Mouse (Mus musculus): ENCODE results near the gene Ift172. TPM values are rescaled to one million over a fixed set of nuclear protein-coding genes. Genes with fewer than 3 reads are reported as not detected.

Gene Ift172
- polyA plus RNA-seq, 1 experiment from 2014 or later, result 44.8 TPM

DNA sequence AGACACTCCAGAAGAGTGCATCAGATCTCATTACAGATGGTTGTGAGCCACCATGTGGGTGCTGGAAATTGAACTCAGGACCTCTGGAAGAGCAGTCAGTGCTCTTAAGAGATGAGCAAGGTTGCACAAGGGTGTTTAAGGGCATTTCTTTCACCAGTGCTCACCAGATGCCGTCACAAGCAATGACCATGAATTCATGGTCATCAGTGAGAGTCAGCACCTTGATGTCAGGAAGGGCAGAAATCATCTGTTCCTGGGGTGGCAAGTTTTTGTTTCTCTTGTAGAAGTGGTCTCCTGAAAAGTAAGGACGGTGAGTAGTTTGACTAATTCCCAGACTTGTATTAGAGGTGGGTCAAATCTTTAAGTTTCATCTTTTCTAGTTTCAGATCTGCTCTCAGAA, 87.0 kb downstream of the Ift172 start:
- peaks cover 75% of the 10 kb centered on the region for H3K36me3 ChIP-seq
- H3K9me3 ChIP-seq, result peaks cover 6% of the 10 kb centered on the region
- peaks cover 26% of the 10 kb centered on the region for H3K4me1 ChIP-seq
- no peak overlapping the region for H3K4me2 ChIP-seq
- ATAC-seq (ENCODE audit: insufficient number of reproducible peaks, insufficient read depth, low FRiP score, low TSS enrichment, low read depth), result no peak
- no peaks in the 10 kb centered on the region for H3K27me3 ChIP-seq
- WGBS, result 93% methylated on average over 2 of the region's 2 CpGs
- no peak overlapping the region for H3K4me3 ChIP-seq
- no peak overlapping the region for H3K27ac ChIP-seq
- H3K9ac ChIP-seq, result no peak overlapping the region

Other genes starting within 250 kb of the Ift172 start
- 123 and 138 TPM in 2 replicates for gene Atraid, start 242.8 kb downstream of the Ift172 start, polyA plus RNA-seq (2015; fragmentation: Nextera tagmentation; extraction: Ambion mirVana)
- gene Slc5a6, start 242.2 kb downstream of the Ift172 start, polyA plus RNA-seq (2015; fragmentation: Nextera tagmentation; extraction: Ambion mirVana), result 10.2 and 11.8 TPM in 2 replicates
- gene Cad, start 236.3 kb downstream of the Ift172 start, polyA plus RNA-seq (2015; fragmentation: Nextera tagmentation; extraction: Ambion mirVana), result 27.9 and 30.2 TPM in 2 replicates
- gene Dnajc5g, start 184.8 kb downstream of the Ift172 start, polyA plus RNA-seq (2015; fragmentation: Nextera tagmentation; extraction: Ambion mirVana), result not detected in 2 replicates
- gene Slc30a3, start 182.9 kb downstream of the Ift172 start, polyA plus RNA-seq (2015; fragmentation: Nextera tagmentation; extraction: Ambion mirVana), result 0.73 TPM in 1 of 2 replicates, not detected in the other
- gene Trim54, start 174.4 kb downstream of the Ift172 start, polyA plus RNA-seq (2015; fragmentation: Nextera tagmentation; extraction: Ambion mirVana), result 0.37 and 0.62 TPM in 2 replicates
- gene Ucn, start 152.3 kb downstream of the Ift172 start, polyA plus RNA-seq (2015; fragmentation: Nextera tagmentation; extraction: Ambion mirVana), result not detected in 2 replicates
- gene Mpv17, start 136.9 kb downstream of the Ift172 start, polyA plus RNA-seq (2015; fragmentation: Nextera tagmentation; extraction: Ambion mirVana), result 69.4 and 70.2 TPM in 2 replicates
- 0.41 and 2.6 TPM in 2 replicates for gene Gm29609, start 111.2 kb downstream of the Ift172 start, polyA plus RNA-seq (2015; fragmentation: Nextera tagmentation; extraction: Ambion mirVana)
- 81.9 and 87.5 TPM in 2 replicates for gene Gtf3c2, start 111.0 kb downstream of the Ift172 start, polyA plus RNA-seq (2015; fragmentation: Nextera tagmentation; extraction: Ambion mirVana)
- gene Snx17, start 97.9 kb downstream of the Ift172 start, polyA plus RNA-seq (2015; fragmentation: Nextera tagmentation; extraction: Ambion mirVana), result 134 and 155 TPM in 2 replicates
- gene Eif2b4, start 97.7 kb downstream of the Ift172 start, polyA plus RNA-seq (2015; fragmentation: Nextera tagmentation; extraction: Ambion mirVana), result 61.8 and 71.2 TPM in 2 replicates
- gene Zfp513, start 88.8 kb downstream of the Ift172 start, polyA plus RNA-seq (2015; fragmentation: Nextera tagmentation; extraction: Ambion mirVana), result 11.2 and 14.8 TPM in 2 replicates
- gene Ppm1g, start 70.4 kb downstream of the Ift172 start, polyA plus RNA-seq (2015; fragmentation: Nextera tagmentation; extraction: Ambion mirVana), result 130 and 139 TPM in 2 replicates
- 159 and 161 TPM in 2 replicates for gene Nrbp1, start 50.3 kb downstream of the Ift172 start, polyA plus RNA-seq (2015; fragmentation: Nextera tagmentation; extraction: Ambion mirVana)
- 0.54 TPM in 1 of 2 replicates, not detected in the other for gene Gm9970, start 49.9 kb downstream of the Ift172 start, polyA plus RNA-seq (2015; fragmentation: Nextera tagmentation; extraction: Ambion mirVana)
- 15.4 and 16.2 TPM in 2 replicates for gene Krtcap3, start 39.4 kb downstream of the Ift172 start, polyA plus RNA-seq (2015; fragmentation: Nextera tagmentation; extraction: Ambion mirVana)
- gene Fndc4, start 5.0 kb upstream of the Ift172 start, polyA plus RNA-seq (2015; fragmentation: Nextera tagmentation; extraction: Ambion mirVana), result 80.5 and 89.0 TPM in 2 replicates
- 0.79 and 1.0 TPM in 2 replicates for gene Gckr, start 6.3 kb upstream of the Ift172 start, polyA plus RNA-seq (2015; fragmentation: Nextera tagmentation; extraction: Ambion mirVana)
- gene Zfp512, start 161.3 kb upstream of the Ift172 start, polyA plus RNA-seq (2015; fragmentation: Nextera tagmentation; extraction: Ambion mirVana), result 68.7 and 82.2 TPM in 2 replicates
- not detected in 2 replicates for gene 4930548H24Rik, start 194.6 kb upstream of the Ift172 start, polyA plus RNA-seq (2015; fragmentation: Nextera tagmentation; extraction: Ambion mirVana)
- 70.6 and 75.4 TPM in 2 replicates for gene Gpn1, start 203.6 kb upstream of the Ift172 start, polyA plus RNA-seq (2015; fragmentation: Nextera tagmentation; extraction: Ambion mirVana)
- 36.3 and 37.4 TPM in 2 replicates for gene Slc4a1ap, start 235.9 kb upstream of the Ift172 start, polyA plus RNA-seq (2015; fragmentation: Nextera tagmentation; extraction: Ambion mirVana)
- 29.1 and 29.8 TPM in 2 replicates for gene Supt7l, start 236.7 kb upstream of the Ift172 start, polyA plus RNA-seq (2015; fragmentation: Nextera tagmentation; extraction: Ambion mirVana)

Measured in embryonic facial prominence, embryonic 13.5 days (tissue).